Mouse (Mus musculus) retina, postnatal 1 day (tissue): Measurements from ENCODE around the gene Slc1a3.

Experiments
- DNase-seq: peaks from one replicate; pipeline ENCODE4 v3.0.0-alpha.2; 2012

Gene Slc1a3

DNA sequence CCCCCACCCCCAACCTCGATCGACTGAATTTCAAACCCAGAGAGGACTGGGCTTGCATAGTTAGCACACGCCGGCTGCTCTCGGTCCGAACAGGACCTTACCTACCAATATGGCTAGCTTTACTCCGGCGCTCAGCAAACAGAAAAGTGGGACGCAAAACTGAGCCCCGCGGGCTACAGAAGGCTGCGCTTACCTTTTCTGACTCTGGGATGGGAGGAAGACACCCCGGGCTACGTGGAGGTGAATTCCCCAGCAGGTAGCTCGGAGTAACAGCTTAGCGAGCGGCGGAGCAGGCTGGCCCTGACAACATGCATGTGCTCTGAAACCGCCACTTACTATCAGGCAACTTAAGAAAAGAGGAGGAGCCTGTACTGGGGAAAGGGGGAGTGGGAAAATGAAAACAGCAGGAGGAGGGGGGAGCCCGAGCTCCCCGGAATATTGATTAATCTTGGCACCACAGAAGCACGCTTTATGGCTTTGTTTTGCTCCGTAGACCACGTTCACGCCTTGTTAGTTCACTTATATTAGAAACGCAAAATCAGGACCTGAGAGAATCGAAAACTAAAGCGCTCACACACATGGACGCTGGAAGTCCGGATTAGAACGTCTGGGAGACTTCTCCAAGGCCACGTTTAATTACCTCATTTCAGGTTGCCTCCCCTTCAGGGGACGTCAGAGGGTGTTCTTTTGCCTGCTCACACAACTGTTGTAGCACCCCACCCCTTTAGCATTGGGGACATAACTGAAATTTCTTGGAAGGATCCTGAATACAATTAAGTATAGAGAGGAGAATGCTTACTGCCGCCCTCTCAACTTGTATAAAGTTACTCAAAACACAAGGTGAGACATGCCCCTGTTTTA, at the start of gene Slc1a3:
Gene Slc1a3 (minus strand): TSS at position 619 of the 861 bp plus-strand sequence.
- peak; percentile 78 for DNase-seq

DNA sequence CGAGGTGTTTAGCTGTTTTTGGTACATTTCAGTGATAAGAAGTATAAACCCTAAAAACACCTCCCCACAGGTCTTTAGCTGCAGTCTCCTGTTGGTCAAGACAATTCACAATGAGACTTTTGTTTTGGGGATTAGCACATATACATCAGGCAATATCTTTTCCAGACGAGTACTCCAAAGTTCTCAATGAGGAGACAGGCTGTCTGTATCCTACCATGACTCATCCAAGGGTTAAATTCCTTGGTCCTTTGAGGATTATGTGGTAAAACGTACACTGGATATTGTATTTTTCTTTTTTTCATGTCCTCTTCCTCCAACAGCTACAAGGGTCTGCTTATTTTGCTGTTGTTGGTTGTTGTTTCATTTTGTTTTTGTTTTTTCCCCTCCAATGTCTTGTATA, 48.5 kb upstream of the Slc1a3 start:
- DNase-seq, result no peak

DNA sequence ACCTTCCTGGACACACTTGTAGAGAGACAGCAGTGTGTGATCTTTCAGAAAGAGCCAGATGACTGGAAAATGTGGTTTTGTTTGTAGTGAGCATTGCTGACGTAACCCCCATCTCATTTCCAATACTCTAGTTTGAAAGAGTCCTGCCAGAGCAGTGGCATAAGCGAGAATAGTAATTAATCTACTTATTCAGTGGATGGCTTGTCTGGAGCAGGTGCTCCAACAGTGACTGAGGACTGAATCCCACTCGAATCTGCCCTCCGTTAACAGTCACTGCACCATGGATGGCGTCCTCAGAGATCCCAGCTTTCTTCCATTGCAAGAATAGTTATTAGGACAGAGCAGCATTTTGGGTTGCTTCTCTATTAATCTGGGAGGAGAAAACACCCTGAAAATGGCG, 45.9 kb upstream of the Slc1a3 start:
- no peak for DNase-seq

DNA sequence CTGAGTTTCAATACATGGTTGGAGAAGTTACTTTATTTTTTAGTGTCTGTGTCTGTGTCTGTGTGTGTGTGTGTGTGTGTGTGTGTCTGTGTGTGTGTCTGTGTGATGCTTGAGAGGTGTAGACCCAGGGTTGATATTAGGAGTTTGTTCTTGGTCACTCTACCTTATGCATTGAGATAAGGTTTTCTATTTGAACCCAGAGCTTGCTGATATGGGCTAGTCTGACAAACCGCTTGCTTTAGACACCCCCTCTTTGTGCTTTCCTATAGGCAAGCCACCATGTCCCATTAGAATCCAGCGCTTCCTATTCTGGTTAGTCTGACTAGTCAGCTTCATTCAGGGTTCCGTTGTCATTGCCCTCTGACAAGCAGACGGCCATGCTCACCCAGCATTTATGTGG, 39.2 kb upstream of the Slc1a3 start:
- DNase-seq, result no peak

DNA sequence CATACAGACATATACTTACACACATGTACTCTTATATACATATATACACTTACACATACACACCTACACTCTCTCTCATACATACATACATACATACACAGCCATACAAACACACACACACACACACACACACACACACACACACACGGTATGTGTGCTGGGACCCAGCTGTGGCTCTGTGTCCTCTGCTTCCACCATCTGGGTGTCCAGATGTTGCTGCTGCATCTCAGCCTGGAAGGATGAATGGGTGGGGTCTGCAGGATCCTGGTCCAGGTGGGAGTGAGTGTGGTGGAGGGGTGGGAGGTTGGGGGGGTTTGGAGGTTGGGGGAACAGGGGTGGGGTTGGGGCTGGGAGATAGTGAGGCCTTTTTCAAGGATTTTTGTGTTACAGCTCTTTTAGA, 38.2 kb upstream of the Slc1a3 start:
- DNase-seq, result no peak

DNA sequence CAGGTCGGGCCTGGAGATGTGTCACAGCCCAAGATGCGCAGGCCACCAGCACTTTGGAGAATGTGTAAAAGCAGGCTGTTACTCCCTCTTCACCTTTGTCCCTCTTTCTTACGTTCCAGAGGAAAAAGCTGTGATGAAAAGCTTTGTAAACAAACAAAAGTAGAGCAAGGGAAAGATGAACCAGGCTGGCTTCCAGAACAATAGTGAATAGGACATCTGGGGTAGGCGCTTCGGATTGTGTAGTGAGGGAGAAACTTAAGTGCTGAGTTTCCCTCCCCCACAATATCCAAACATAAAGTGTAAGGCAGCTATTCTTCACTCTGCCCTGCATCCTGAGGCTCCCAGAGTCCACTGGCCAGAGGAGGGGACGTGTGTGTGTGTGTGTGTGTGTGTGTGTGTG, 31.0 kb upstream of the Slc1a3 start:
- DNase-seq, result peak; percentile 68

DNA sequence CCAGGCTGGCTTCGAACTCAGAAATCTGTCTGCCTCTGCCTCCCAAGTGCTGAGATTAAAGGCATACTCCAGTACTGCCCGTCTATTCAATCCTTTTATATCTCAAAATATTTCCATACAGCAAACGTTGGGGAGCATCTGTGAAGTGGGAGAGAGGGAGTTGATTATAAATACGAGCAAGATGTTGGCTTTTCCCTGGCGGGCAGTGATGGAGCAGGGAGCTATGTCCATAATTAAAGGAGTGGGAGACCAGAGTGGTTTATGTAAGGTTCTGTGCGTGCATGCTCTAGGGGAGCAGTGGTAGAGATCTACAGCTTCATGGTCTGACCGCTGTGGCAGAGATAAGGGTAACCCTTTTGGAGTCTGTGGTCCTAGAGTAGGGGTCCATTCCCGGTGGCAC, 30.2 kb upstream of the Slc1a3 start:
- no peak for DNase-seq

DNA sequence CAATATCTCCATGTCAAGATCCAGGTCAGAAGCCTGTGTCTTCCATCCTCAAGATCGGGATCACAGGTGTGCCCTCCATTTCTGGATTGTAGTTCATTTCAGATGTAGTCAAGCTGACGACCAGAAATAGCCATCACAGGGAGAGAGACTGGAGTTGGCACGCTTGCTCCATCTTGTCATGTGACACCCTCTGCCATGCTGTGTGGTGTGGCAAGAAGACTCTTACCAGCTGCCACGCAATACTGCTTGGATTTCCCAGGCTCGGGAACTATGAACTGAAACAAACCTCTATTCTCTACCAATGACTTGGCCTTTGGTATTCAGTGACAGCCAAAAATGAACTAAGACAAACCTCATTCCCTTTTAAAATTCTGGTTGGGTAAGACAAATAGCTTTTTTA, 27.6 kb upstream of the Slc1a3 start:
- DNase-seq, result no peak

DNA sequence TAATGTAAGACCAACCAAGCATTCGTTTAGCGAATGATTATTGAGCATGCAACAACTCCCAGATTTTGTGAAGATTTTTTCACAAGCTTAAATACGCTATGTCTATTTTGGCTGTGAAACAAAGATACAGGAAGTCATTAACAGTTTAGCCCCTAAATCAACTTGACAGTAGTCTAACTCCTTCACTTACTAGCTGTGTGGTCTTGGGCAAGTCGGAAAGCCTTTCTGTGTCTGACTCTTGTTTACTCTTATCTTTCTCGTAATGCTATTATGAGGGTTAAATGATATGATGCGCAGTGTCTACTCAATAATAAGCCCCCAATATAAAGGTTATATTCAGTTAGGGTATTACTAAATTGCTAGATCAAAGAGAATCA, 23.8 kb upstream of the Slc1a3 start:
- no peak for DNase-seq

DNA sequence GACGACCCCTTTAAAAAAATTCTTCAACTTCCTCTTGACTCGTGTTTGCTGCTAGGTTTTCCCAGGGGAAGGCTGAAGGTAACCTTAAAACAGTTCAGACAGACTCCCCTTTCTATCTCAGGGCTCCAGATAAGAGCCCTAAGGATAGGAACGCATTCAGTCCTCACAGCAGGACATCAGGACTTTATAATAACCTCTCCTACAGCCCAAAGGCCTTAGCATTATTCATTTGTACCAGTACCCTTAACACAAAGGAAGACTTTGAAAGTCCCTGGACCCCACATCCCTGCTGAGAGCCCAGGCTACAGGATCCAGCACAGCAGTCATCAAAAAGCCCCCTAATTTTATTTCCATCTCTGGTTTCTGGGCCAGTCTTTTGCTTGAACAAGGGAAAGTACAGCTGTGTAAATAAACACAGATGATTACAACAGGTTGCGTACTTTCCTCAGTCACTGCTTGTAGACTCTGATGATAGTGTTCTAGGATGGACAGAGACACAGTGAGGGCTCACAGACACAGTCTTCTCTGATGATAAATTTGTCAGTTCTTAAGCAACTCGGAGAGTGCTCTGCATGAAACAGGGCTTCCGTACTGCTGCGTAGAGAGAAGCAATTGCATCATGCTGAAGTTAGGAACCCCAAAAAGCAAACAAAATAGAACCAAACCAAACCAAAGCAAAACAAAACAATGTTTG, 23.3 kb upstream of the Slc1a3 start:
- peak; percentile 32 for DNase-seq

DNA sequence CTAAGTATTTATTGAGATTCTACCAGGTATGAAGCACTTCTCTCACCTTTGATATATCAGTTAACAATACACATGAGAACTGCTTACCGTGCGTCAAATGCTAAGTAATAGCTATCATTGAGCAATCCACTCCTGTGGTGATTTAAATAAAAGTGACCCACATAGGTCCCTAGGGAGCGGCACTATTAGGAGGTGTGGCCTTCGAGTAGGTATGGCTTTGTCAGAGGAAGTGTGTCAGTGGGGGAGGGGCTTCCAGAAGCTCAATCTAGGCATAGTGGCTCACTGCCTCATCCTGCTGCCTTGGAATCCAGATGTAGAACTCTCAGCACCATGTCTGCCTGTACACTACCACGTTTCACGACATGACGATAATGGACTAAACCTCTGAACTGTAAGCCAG, 18.3 kb upstream of the Slc1a3 start:
- no peak for DNase-seq

DNA sequence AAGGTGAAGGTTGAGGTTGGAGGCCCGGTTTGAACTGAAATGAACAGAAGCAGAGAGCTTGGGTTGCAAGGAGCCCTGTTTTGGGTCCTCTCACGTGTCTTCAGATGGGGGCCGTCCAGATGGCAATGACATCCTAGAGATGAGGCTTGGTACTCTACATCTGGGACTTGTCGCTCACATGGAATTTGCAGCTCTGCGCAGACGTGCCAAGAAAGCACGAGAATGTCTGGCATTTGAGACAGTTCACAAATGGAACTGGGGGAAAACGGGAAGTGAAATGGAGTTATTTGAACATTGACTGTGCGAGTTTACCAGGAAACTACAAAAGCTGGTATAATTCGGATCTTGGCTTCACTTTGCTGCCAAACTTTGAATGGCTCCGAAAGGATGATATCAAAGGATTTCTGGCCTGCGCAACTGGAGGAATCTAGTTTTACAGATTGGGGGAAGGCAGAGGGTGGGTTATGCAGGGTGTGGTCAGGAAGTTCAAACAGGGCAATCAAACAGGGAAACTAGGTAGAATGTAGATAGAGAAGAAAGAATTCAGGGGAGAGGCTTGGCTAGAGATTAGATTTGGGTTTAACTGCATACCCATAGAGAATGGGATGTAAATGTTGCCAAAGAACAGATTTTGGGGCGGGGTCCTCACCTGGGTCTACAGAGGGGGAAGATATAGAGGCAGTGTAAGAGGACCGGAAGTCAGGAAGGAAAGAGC, 12.0 kb upstream of the Slc1a3 start:
- DNase-seq, result no peak

DNA sequence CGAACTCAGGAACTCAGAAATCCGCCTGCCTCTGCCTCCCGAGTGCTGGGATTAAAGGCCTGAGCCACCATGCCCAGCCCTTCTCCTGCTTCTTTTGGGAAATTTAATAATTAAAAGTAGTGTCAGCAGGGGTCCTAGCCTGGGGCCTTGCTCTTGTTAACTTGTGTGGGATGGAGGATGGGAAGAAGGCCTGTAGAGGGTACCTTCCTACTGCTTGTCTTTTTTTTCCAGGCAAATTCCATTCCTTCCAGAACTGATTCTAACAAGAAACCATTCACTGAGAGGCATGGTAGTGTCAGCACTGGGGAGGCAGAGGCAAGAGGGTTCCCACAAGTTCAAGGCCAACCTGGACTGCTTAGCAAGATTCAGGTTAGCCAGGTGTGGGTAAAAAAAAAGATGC, 11.2 kb upstream of the Slc1a3 start:
- no peak for DNase-seq

DNA sequence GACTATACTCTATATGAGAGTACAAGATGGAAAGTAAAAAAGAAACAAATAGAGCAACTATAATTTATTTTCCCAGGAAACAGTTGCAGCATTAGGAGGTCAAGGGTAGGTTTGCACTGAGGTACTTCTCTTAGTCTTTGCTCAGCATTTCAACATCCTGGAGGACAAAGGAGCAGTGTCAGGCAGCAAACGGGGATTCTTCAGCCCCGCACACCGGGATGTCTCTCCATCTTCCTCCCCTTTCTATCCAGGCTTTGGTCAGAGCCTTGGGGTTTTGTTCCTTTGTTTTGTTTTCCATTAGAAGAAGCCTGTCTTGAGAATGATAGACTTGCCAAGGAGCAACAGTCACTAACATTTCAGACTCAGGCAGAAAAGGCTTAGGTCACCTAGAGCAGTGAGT, 10.4 kb upstream of the Slc1a3 start:
- DNase-seq, result no peak

DNA sequence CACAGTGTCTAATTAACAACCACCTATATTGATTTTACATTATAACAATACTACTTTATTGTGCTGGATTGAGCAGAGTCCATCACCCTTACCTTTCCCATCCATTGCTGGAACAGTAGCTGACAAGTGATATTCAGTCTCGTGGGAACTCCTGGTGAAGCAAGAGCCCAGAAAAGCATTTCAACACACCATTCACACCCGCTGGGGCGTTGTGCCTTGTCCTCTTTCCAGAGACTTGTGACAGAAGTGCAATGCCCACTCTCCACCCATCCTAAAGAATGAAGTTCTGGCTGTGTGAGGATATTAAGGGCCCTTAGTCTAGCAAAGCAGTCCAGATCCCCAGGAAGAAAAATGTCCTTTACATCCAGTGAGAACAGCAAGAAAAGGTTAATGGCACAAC, 7.9 kb upstream of the Slc1a3 start:
- DNase-seq, result no peak

DNA sequence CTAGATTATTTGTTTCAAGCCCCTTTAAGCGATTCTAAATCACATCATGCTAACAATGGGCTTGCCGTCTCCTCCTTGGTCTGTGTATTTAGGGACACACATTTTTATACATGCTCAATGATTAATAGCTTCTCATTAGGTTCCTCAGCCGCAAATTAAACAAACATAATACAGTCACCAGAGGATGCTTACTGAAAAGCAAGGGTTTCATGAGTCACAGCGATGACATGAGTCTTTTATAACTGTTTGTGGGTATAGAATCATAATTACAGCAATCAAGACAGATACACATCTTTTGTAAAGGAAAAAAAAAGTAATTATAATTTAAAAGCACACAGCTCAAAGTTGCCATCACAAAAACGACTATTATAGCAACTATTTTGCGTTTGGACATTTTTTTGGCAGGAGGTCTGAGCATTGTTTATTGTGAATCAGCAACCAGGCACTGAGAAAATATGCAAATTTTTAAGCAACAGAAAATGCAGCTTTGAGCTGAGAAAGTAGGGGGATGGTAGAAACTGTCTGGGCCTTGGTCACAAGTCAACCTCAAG, 6.5 kb upstream of the Slc1a3 start:
- DNase-seq, result peak; percentile 85

DNA sequence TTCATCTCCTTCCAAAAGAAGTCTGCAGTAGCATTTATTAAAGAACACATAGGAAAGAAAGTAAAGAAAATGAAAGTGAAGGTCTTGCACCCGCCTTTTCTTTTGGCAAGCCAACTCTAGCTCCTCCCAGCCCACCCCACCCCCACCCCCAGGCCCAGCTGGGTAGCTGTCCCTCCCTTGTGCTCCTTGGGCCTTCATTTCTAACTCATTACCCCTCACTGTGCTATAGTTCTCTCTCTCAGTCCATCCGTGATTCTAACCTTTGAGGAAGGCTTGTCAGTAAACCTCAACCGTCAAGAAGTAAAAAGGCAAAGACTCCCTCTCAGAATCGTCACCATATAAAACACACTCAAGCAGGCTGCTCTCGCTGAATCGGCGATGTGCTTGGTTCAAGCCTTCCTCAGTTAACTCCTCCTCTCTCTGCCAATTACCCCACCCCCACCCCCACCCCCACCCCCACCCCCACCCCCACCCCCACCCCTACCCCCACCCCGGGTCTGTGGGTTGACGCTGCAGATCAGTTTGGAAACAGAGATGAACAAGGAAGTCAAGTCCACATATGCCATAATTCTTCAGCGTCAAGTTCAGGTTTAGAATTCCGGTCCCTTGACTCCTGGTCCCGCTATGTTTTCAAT, 5.9 kb upstream of the Slc1a3 start:
- DNase-seq, result peak; percentile 64

DNA sequence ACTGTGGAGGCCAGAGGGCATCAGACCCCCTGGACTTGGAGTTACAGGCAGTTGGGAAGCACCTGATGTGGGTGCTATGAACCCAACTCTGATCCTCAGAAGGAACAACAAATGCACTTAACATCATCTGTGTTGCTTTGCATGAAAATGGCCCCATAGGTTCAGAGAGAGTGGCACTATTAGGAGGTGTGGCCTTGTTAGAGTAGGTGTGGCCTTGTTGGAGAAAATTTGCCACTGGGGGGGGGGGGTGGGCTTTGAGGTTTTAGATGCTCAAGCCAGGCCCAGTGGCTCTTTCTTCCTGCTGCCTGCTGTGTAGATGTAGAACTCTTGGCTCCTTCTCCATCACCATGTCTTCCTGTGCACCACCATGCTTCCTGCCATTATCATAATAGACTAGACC, 5.1 kb upstream of the Slc1a3 start:
- DNase-seq, result no peak

DNA sequence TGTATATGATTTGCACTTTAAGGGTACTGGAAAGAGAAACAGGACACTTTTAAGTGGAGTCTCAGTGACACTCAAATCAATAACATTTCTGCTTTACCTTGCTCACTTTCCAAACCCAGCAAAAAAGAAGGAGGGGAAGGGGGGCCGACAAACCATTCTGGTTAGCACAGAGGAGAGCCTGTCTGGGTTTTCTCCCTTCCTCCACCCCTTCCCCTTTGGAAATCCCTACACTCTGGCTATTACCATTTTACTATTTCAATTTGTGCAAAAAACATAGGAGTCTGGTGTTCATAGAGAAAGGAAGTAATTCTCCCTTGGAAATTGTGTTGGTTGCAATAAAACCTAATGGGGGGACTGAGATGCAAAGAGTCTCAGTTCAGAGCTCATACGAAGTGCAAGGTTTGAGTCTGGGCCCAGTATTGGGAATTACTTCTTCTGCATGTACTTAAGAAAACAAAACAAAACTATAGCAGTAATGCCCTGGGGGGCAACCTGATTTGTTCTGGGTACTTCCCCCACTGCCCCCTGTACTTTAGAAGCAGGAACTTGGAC, 1.9 kb upstream of the Slc1a3 start:
- no peak for DNase-seq

DNA sequence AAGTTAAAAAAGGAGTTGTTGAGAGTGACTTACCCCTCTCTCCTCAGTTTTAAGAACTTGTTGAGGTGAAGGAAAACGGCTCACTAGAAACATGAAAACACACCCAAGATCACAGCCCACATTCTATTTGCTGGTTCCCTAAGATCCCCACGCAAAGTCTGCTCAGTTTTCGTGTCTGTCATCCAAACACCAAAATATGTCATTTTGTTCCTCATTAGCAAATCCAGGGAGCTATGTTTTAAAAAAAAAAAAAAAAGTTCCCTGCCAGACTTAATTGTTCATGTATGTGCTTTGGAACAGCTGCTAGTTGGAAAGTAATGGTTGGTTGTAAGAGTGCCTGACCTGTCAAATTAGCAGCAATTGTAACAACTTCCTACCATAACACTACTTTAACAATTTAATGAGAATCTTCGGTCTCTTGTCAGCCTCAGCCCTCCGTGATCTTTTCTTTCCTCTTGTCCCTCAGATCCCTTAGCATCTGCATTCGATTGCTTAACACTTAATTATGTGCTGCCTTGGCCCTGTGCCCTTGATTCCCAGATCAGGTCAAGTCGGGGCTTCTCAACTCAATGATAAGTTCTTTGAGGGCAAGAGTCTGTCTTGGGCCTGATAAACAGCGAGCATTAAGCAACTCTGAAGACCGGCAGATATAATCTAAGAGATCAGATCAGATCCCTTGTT, 1.2 kb upstream of the Slc1a3 start:
- peak; percentile 61 for DNase-seq

DNA sequence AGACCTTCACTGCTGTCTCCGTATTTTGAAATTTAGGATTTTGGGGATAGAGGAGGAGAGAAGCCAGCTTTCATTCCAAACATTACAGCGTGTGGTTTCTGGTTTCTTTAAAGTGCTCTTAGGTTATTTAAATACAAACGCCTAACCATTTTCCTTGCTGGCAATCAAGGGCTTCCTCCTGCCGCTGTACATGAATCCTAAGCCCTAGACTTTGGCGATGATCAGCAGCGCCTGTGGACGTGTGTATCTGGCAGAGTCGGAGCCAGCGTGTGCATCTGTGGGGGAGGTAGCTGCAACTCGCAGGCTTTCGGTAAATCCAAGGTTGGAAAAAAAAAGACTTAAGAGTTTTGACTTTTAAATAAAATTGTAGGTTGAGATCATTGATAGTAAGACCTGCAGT, 986 bp downstream of the Slc1a3 start:
- peak; percentile 62 for DNase-seq

DNA sequence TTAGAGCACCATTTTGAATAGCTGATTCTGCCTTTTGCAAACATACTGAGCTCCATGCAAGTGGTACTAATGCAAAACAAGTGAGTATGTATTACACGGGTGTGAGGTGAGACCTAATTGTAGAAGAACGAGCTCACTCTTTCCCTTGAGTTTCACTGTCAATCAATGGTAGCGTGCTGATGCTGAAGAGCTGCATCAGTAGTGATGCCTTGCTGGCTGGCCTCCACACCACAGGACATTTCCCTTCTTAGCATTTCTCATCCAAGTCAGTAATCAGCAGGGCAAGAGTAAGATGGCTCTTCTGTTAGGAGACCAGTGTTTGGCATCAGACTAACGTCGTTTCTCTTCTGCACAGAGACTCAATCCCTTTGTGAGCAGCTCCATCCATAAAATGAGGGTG, 4.0 kb downstream of the Slc1a3 start:
- DNase-seq, result no peak
